Mouse (Mus musculus) neural tube, embryonic 11.5 days (tissue): ENCODE measurements around the gene Olfr145. TPM values are rescaled to one million over a fixed set of nuclear protein-coding genes. Genes with fewer than 3 reads are reported as not detected.

Source experiments
- polyA plus RNA-seq: library from polyadenylated mRNA; unstranded; fragments of >200 nt; fragmentation: Nextera tagmentation; extraction: Ambion mirVana; gene quantifications from 2 replicates; pipeline ENCODE4 v1.2.1, GENCODE M21; 2014

Gene Olfr145
- polyA plus RNA-seq, 1 experiment from 2014 or later: not detected

Other genes with a start within 250 kb of the Olfr145 start
- 135 and 142 TPM in 2 replicates for gene Tbrg1, start 239.4 kb upstream of the Olfr145 start, polyA plus RNA-seq
- not detected in 2 replicates for gene Panx3, start 227.5 kb upstream of the Olfr145 start, polyA plus RNA-seq
- gene Olfr160, start 180.5 kb upstream of the Olfr145 start, polyA plus RNA-seq: not detected in 2 replicates
- gene Olfr874, start 151.6 kb upstream of the Olfr145 start, polyA plus RNA-seq: not detected in 2 replicates
- not detected in 2 replicates for gene Olfr875, start 124.9 kb upstream of the Olfr145 start, polyA plus RNA-seq
- not detected in 2 replicates for gene Olfr876, start 93.7 kb upstream of the Olfr145 start, polyA plus RNA-seq
- not detected in 2 replicates for gene Olfr877, start 42.5 kb upstream of the Olfr145 start, polyA plus RNA-seq
- gene Olfr878, start 21.1 kb downstream of the Olfr145 start, polyA plus RNA-seq: not detected in 2 replicates
- not detected in 2 replicates for gene Olfr881, start 95.1 kb downstream of the Olfr145 start, polyA plus RNA-seq
- not detected in 2 replicates for gene Olfr883, start 129.1 kb downstream of the Olfr145 start, polyA plus RNA-seq
- gene Olfr884, start 149.8 kb downstream of the Olfr145 start, polyA plus RNA-seq: not detected in 2 replicates
- not detected in 2 replicates for gene Olfr885, start 164.6 kb downstream of the Olfr145 start, polyA plus RNA-seq
- gene Olfr887, start 187.3 kb downstream of the Olfr145 start, polyA plus RNA-seq: not detected in 2 replicates
- gene Olfr888, start 211.4 kb downstream of the Olfr145 start, polyA plus RNA-seq: not detected in 2 replicates
- gene Olfr889, start 218.5 kb downstream of the Olfr145 start, polyA plus RNA-seq: 0.15 and 0.16 TPM in 2 replicates
- not detected in 2 replicates for gene Olfr890, start 245.8 kb downstream of the Olfr145 start, polyA plus RNA-seq